Mouse (Mus musculus): ENCODE results near the gene B9d2.

The B9d2 gene

GRCm38 (mm10) chr7:25674297-25674696, 6.3 kb upstream of the B9d2 start:
- DNase-seq (ENCODE audit: low spot score in 2 of 2) = no peak

- no peak for DNase-seq (ENCODE audit: low spot score in 2 of 2)
Measured at GRCm38 (mm10) chr7:25674719-25675300, 5.8 kb upstream of the B9d2 start, which contains the start of gene Tmem91. Tmem91 (minus strand) TSS chr7:25675166.

GRCm38 (mm10) chr7:25675405-25675804, 5.2 kb upstream of the B9d2 start:
- DNase-seq (ENCODE audit: low spot score in 2 of 2) = no peak

- DNase-seq (ENCODE audit: low spot score in 2 of 2) = peak; percentile 73 to 77
Measured at GRCm38 (mm10) chr7:25676085-25676781, 4.3 kb upstream of the B9d2 start.

- DNase-seq (ENCODE audit: low spot score in 2 of 2) = no peak
Measured at GRCm38 (mm10) chr7:25677013-25677412, 3.6 kb upstream of the B9d2 start.

GRCm38 (mm10) chr7:25679971-25680370, 609 bp upstream of the B9d2 start:
- DNase-seq (ENCODE audit: low spot score in 2 of 2) = no peak

GRCm38 (mm10) chr7:25681341-25682231, 1.0 kb downstream of the B9d2 start:
- no peak for DNase-seq (ENCODE audit: low spot score in 2 of 2)

- no peak for DNase-seq (ENCODE audit: low spot score in 2 of 2)
Measured at GRCm38 (mm10) chr7:25683474-25684180, 3.0 kb downstream of the B9d2 start.

GRCm38 (mm10) chr7:25684659-25685058, 4.1 kb downstream of the B9d2 start:
- DNase-seq (ENCODE audit: low spot score in 2 of 2) = no peak

- no peak for DNase-seq (ENCODE audit: low spot score in 2 of 2)
Measured at GRCm38 (mm10) chr7:25685926-25686470, 5.4 kb downstream of the B9d2 start.

- peak; percentile 77 to 78 for DNase-seq (ENCODE audit: low spot score in 2 of 2)
Measured at GRCm38 (mm10) chr7:25686680-25687531, 6.3 kb downstream of the B9d2 start, which contains the start of gene Tgfb1. Tgfb1 (plus strand) TSS chr7:25687002.

GRCm38 (mm10) chr7:25687811-25688401, 7.3 kb downstream of the B9d2 start:
- peak; percentile 57 to 72 for DNase-seq (ENCODE audit: low spot score in 2 of 2)

GRCm38 (mm10) chr7:25688810-25689586, 8.4 kb downstream of the B9d2 start:
- DNase-seq (ENCODE audit: low spot score in 2 of 2) = peak; percentile 74 to 78

- no peak for DNase-seq (ENCODE audit: low spot score in 2 of 2)
Measured at GRCm38 (mm10) chr7:25689603-25690021, 9.0 kb downstream of the B9d2 start.

- no peak for DNase-seq (ENCODE audit: low spot score in 2 of 2)
Measured at GRCm38 (mm10) chr7:25690051-25690450, 9.5 kb downstream of the B9d2 start.

- DNase-seq (ENCODE audit: low spot score in 2 of 2) = no peak
Measured at GRCm38 (mm10) chr7:25694104-25694503, 13.5 kb downstream of the B9d2 start.

GRCm38 (mm10) chr7:25699851-25700250, 19.3 kb downstream of the B9d2 start:
- DNase-seq (ENCODE audit: low spot score in 2 of 2) = no peak

- no peak for DNase-seq (ENCODE audit: low spot score in 2 of 2)
Measured at GRCm38 (mm10) chr7:25700732-25701131, 20.2 kb downstream of the B9d2 start.

- no peak for DNase-seq (ENCODE audit: low spot score in 2 of 2)
Measured at GRCm38 (mm10) chr7:25702350-25702749, 21.8 kb downstream of the B9d2 start.

Measured in urinary bladder, postnatal 4 days (tissue).